Mouse (Mus musculus) thymus, postnatal 25 days (tissue): ENCODE data around the gene Scyl3.

ENCODE experiments used
- DNase-seq: peaks from one replicate; pipeline ENCODE4 v3.0.0; 2022

Scyl3 gene

GRCm38 (mm10) chr1:163964008-163964689, 35.2 kb downstream of the Scyl3 start:
- no peak for DNase-seq

DNA sequence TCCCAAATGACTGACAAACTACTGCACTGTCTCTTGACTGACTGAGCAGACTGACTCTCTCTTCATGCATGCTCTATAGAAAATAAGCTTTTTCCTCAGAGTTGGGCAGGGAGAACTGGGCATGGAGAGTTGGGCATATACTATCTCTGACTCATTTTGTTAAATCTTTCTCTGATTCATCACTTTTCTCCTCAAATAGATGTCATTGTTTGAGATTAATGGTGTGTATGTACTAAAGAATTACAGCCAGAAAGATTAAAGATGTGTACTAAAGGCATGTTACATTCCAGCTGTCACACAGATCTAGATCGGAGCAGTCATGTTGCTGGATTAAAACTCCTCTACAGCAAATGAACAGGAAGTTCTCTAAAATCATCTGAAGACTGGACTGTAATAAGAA, 45.6 kb downstream of the Scyl3 start:
- no peak for DNase-seq

DNA sequence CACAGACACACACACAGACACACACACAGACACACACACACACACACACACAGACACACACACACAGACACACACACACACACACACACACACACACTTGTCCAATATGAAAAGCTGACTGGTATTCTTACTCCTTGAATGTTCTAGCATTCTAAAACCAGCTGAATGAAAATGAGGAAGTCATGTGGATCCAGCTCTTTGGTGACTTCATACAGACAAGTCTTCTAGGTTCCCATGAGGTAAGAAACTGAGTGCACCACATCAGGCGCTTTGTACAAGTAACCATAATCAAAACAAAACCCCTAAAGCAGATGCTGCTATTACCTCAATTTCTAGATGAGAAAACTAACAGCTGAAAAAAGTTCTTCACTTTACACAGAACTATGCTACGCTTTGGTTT, 46.2 kb downstream of the Scyl3 start:
- DNase-seq: no peak

- DNase-seq: no peak
Measured at GRCm38 (mm10) chr1:163976515-163976914, 47.6 kb downstream of the Scyl3 start.

DNA sequence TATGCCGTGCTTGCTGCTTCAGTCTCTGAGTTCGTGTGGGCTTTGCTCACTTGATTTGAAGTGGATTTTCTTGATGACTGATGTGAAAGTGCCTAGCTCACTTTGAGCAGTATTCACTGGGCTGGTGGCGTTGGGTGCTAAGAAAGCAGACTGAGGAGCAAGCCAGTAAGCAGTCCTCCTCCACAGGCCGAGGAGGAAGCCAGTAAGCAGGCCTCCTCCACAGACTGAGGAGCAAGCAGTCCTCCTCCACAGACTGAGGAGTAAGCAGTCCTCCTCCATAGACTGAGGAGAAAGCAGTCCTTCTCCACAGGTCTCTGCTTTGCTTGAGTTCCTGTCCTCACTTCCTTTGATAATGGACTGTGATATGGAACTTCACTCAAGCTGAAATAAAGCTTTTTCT, 63.5 kb downstream of the Scyl3 start:
- DNase-seq: no peak

DNA sequence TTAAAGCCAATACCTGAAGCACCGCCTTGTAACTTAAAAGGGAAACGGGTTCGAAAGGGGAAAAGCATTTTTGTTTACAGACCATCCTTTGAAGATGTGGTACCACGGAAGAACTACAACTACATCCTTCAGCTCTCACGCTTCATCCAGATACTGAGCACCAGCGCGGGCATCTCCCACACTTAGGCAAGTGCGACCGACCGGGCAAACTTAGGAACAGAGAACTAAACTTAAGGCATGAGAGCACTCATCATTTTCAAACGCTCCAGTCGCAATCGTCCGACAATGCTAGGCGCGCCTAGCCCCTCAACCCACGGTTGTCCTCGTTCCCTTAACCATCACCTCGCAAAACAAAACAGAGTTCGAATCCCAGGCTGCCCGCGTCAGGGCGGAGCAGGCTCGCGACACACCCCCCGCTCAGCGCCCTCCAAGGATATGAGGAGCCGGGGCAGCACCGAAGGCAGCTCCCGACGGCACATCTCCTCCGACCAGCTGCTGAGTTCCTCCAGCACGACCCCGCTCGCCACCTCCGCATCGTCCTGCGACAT, 65.3 kb downstream of the Scyl3 start:
- no peak for DNase-seq

- peak; percentile 91 for DNase-seq
Measured at GRCm38 (mm10) chr1:163994721-163995608, 66.1 kb downstream of the Scyl3 start, which contains the start of the genes BC055324 and Mettl18. BC055324 (minus strand) TSS chr1:163994796. Mettl18 (plus strand) TSS chr1:163994889.

DNA sequence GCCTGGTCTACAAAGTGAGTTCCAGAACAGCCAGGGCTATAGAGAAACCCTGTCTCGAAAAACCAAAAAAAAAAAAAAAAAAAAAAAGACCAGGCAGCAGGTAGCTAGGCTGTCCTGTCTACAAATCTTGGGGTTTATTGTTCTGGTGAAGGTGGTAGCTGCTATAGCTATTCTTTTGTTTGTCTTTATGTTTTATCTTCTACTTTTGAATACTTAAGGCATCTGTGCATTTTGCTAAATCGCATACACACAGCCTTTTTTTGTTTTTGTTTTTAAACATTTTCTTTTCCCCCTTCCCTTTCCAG, 66.7 kb downstream of the Scyl3 start:
- DNase-seq: no peak

DNA sequence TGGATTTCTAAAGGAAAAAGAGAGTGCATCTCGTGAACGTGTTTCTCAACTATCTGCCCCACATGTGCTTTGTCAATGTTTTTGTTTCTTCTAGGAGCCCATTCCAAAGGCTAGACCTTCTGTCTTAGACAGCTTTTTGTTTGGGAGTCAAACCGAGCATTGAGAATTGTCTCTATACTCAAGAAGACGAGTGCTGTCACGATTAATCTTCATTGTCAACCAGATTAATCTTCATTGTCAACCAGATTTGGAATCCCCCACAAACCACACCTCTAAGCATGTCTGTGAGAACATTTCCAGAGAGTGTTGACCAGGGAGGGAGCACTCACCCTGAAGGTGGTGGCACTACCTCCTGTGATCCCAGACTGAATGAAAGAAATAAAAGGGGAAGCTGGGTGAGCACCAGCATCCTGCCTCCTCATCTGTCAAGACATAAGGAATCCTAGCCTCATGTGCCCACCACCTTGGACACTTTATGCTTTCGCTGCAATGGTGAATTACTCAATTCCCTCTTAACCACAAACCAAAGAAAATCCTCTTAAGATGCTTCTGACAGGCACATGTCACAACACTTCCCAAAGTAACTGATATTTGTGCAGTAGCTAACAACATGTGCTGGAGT, 73.0 kb downstream of the Scyl3 start:
- no peak for DNase-seq

GRCm38 (mm10) chr1:164004311-164004710, 75.4 kb downstream of the Scyl3 start:
- DNase-seq: no peak
